Mouse (Mus musculus) c-Kit-positive CD71-positive TER-119-positive erythroid progenitor cells, embryonic 14.5 days (primary cell): ENCODE results near the gene Fgd4.
A peak's percentile ranks its signal among the peaks of the same experiment; 100 is the strongest.

Experiments used
- DNase-seq: peaks from one replicate; pipeline ENCODE4 v3.0.0-alpha.2; 2013; ENCODE audit warnings: low spot score

Gene Fgd4

GRCm38 (mm10) chr16:16600461-16600860, at the start of gene Fgd4:
Fgd4 (minus strand) TSS chr16:16600549.
- no peak for DNase-seq

GRCm38 (mm10) chr16:16645148-16645547, 44.8 kb upstream of the Fgd4 start:
- no peak for DNase-seq

GRCm38 (mm10) chr16:16633730-16634129, 33.4 kb upstream of the Fgd4 start:
- DNase-seq, result no peak

GRCm38 (mm10) chr16:16599586-16600401, 555 bp downstream of the Fgd4 start:
- no peak for DNase-seq

GRCm38 (mm10) chr16:16596582-16596981, 3.8 kb downstream of the Fgd4 start:
- no peak for DNase-seq

- DNase-seq, result no peak
Measured at GRCm38 (mm10) chr16:16592622-16593021, 7.7 kb downstream of the Fgd4 start.

- peak; percentile 62 for DNase-seq
Measured at GRCm38 (mm10) chr16:16584409-16585032, 15.8 kb downstream of the Fgd4 start.

GRCm38 (mm10) chr16:16576556-16576955, 23.8 kb downstream of the Fgd4 start:
- no peak for DNase-seq

GRCm38 (mm10) chr16:16574508-16574907, 25.8 kb downstream of the Fgd4 start:
- DNase-seq, result no peak

- DNase-seq, result no peak
Measured at GRCm38 (mm10) chr16:16573167-16573566, 27.2 kb downstream of the Fgd4 start.

- DNase-seq, result no peak
Measured at GRCm38 (mm10) chr16:16571356-16571755, 29.0 kb downstream of the Fgd4 start.

GRCm38 (mm10) chr16:16566786-16567185, 33.6 kb downstream of the Fgd4 start:
- DNase-seq, result no peak

GRCm38 (mm10) chr16:16566215-16566614, 34.1 kb downstream of the Fgd4 start:
- no peak for DNase-seq

GRCm38 (mm10) chr16:16565786-16566185, 34.6 kb downstream of the Fgd4 start:
- DNase-seq, result no peak

- DNase-seq, result no peak
Measured at GRCm38 (mm10) chr16:16560718-16561117, 39.6 kb downstream of the Fgd4 start.

- DNase-seq, result no peak
Measured at GRCm38 (mm10) chr16:16559878-16560531, 40.3 kb downstream of the Fgd4 start.

GRCm38 (mm10) chr16:16559016-16559877, 41.1 kb downstream of the Fgd4 start:
- no peak for DNase-seq

- DNase-seq, result no peak
Measured at GRCm38 (mm10) chr16:16557738-16558137, 42.6 kb downstream of the Fgd4 start.

- no peak for DNase-seq
Measured at GRCm38 (mm10) chr16:16554098-16554497, 46.3 kb downstream of the Fgd4 start.

GRCm38 (mm10) chr16:16552197-16552596, 48.2 kb downstream of the Fgd4 start:
- no peak for DNase-seq

- no peak for DNase-seq
Measured at GRCm38 (mm10) chr16:16549105-16549504, 51.2 kb downstream of the Fgd4 start.

GRCm38 (mm10) chr16:16546657-16547056, 53.7 kb downstream of the Fgd4 start:
- no peak for DNase-seq
